Mouse (Mus musculus): ENCODE results near the gene Tmem220.

Tmem220 gene

GRCm38 (mm10) chr11:67061311-67061710 is 36.4 kb downstream of the Tmem220 start:
- DNase-seq (ENCODE audit: low read depth): no peak

GRCm38 (mm10) chr11:67062726-67063125 is 37.8 kb downstream of the Tmem220 start:
- DNase-seq (ENCODE audit: low read depth): no peak

GRCm38 (mm10) chr11:67067741-67068140 is 42.8 kb downstream of the Tmem220 start:
- no peak for DNase-seq (ENCODE audit: low read depth)

GRCm38 (mm10) chr11:67072615-67073130 is 47.7 kb downstream of the Tmem220 start:
- DNase-seq (ENCODE audit: low read depth): no peak

GRCm38 (mm10) chr11:67075036-67075435 is 50.1 kb downstream of the Tmem220 start:
- DNase-seq (ENCODE audit: low read depth): no peak

- no peak for DNase-seq (ENCODE audit: low read depth)
Observed at GRCm38 (mm10) chr11:67076781-67077180, 51.8 kb downstream of the Tmem220 start.

- no peak for DNase-seq (ENCODE audit: low read depth)
Observed at GRCm38 (mm10) chr11:67077435-67077834, 52.5 kb downstream of the Tmem220 start.

GRCm38 (mm10) chr11:67078000-67078399 is 53.0 kb downstream of the Tmem220 start, which contains the start of gene Myh3:
TSS of gene Myh3 (plus strand) at chr11:67078300.
- DNase-seq (ENCODE audit: low read depth): no peak

- DNase-seq (ENCODE audit: low read depth): no peak
Observed at GRCm38 (mm10) chr11:67078888-67079287, 53.9 kb downstream of the Tmem220 start.

GRCm38 (mm10) chr11:67079740-67080139 is 54.8 kb downstream of the Tmem220 start:
- no peak for DNase-seq (ENCODE audit: low read depth)

- DNase-seq (ENCODE audit: low read depth): peak; percentile 29
Observed at GRCm38 (mm10) chr11:67080168-67080567, 55.2 kb downstream of the Tmem220 start.

GRCm38 (mm10) chr11:67081125-67081649 is 56.2 kb downstream of the Tmem220 start:
- no peak for DNase-seq (ENCODE audit: low read depth)

- DNase-seq (ENCODE audit: low read depth): no peak
Observed at GRCm38 (mm10) chr11:67082188-67082587, 57.2 kb downstream of the Tmem220 start.

GRCm38 (mm10) chr11:67082793-67083192 is 57.8 kb downstream of the Tmem220 start:
- no peak for DNase-seq (ENCODE audit: low read depth)

- DNase-seq (ENCODE audit: low read depth): no peak
Observed at GRCm38 (mm10) chr11:67083239-67083638, 58.3 kb downstream of the Tmem220 start.

- no peak for DNase-seq (ENCODE audit: low read depth)
Observed at GRCm38 (mm10) chr11:67083712-67084340, 58.9 kb downstream of the Tmem220 start.

Data from c-Kit-positive CD71-positive TER-119-negative erythroid progenitor cells, embryonic 14.5 days (primary cell).